In genomic region chr12:108792546-108793452, GRCm38 (mm10) we compare ENCODE assay signal across 7 mouse cellular contexts. TPM values are rescaled to one million over a fixed set of nuclear protein-coding genes. Genes with fewer than 3 reads are reported as not detected.
A peak's percentile ranks its signal among the peaks of the same experiment; 100 is the strongest.
DNase-seq lines count a peak whose midpoint lies in the region; ATAC-seq and TF ChIP-seq lines count a peak whose summit lies in the region.

TSS of gene Yy1 (plus strand) at chr12:108792973.

- H3K9me3 ChIP-seq in embryonic facial prominence, embryonic 10.5 days = no peaks in the 10 kb centered on the region
- H3K9me3 ChIP-seq in intestine, postnatal 0 days (ENCODE audit: control insufficient read depth) = no peaks in the 10 kb centered on the region
- no peaks in the 10 kb centered on the region for H3K9me3 ChIP-seq in midbrain, embryonic 12.5 days

- peak within 1 kb of the TSS; percentile 98 for H3K9ac ChIP-seq in intestine, postnatal 0 days (ENCODE audit: low read depth, low read length)
- peak within 1 kb of the TSS; percentile 90 for H3K9ac ChIP-seq in midbrain, embryonic 12.5 days (replicated peaks)

- H3K27me3 ChIP-seq in embryonic facial prominence, embryonic 10.5 days (replicated peaks; ENCODE audit: low read depth, poor library complexity, severe bottlenecking) = no peaks in the 10 kb centered on the region
- H3K27me3 ChIP-seq in intestine, postnatal 0 days (replicated peaks; ENCODE audit: control insufficient read depth, insufficient read depth, low read length) = no peaks in the 10 kb centered on the region
- H3K27me3 ChIP-seq in midbrain, embryonic 12.5 days = no peaks in the 10 kb centered on the region
- no peaks in the 10 kb centered on the region for H3K27me3 ChIP-seq in small intestine, adult 2 months (ENCODE audit: control insufficient read depth, insufficient read depth, low read length)

- peaks cover 34% of the 10 kb centered on the region for H3K4me1 ChIP-seq in embryonic facial prominence, embryonic 10.5 days
- H3K4me1 ChIP-seq in intestine, postnatal 0 days (replicated peaks; ENCODE audit: control insufficient read depth, insufficient read depth, low read length) = 0 out of 2 replicates have a peak, but pooled peaks cover 3% of the 10 kb centered on the region
- H3K4me1 ChIP-seq in midbrain, embryonic 12.5 days = peaks cover 33% of the 10 kb centered on the region
- H3K4me1 ChIP-seq in small intestine, adult 2 months (ENCODE audit: control insufficient read depth, insufficient read depth, insufficient read length, low read length) = no peaks in the 10 kb centered on the region; the same call in 1 of the 2 replicates

- H3K4me2 ChIP-seq in intestine, postnatal 0 days (replicated peaks; ENCODE audit: low read depth) = peak within 1 kb of the TSS; percentile 70
- peak within 1 kb of the TSS; percentile 82 for H3K4me2 ChIP-seq in midbrain, embryonic 12.5 days (replicated peaks)

- peak; percentile 57 for TF ChIP-seq CTCF in intestine, postnatal 0 days (IDR thresholded peaks at IDR 0.05; ENCODE audit: low read depth)
- TF ChIP-seq CTCF in small intestine, adult 2 months (IDR thresholded peaks at IDR 0.05; ENCODE audit: extremely low read depth, insufficient read length, insufficient replicate concordance, low read depth, low read length) = no peak

- WGBS in embryonic facial prominence, embryonic 10.5 days = under 1% methylated on average over 106 of the region's 127 CpGs
- WGBS in intestine, postnatal 0 days = under 1% methylated on average over 83 of the region's 127 CpGs
- WGBS in midbrain, embryonic 12.5 days = under 1% methylated on average over 106 of the region's 127 CpGs
- under 1% methylated on average over 84 of the region's 127 CpGs for WGBS in small intestine, adult 2 months

- intact Hi-C loops in left cerebral cortex, postnatal 4 days (cut with DNase I) = no loop called here

- H3K36me3 ChIP-seq in embryonic facial prominence, embryonic 10.5 days (replicated peaks) = peaks cover 23% of the 10 kb centered on the region
- H3K36me3 ChIP-seq in intestine, postnatal 0 days (ENCODE audit: control insufficient read depth, insufficient read depth) = no peaks in the 10 kb centered on the region
- H3K36me3 ChIP-seq in midbrain, embryonic 12.5 days = no peaks in the 10 kb centered on the region
- no peaks in the 10 kb centered on the region for H3K36me3 ChIP-seq in small intestine, adult 2 months (ENCODE audit: control insufficient read depth, insufficient read depth, low read length)

- DNase-seq in adrenal gland, postnatal 10 days = peak; percentile 99
- peak; percentile 99 for DNase-seq in embryonic facial prominence, embryonic 10.5 days (ENCODE audit: low spot score)
- peak; percentile 54 for DNase-seq in gonadal fat pad, adult 2 months (ENCODE audit: low read depth)
- DNase-seq in left cerebral cortex, postnatal 4 days = peak; percentile 99

- peak; percentile 93 for ATAC-seq in intestine, postnatal 0 days
- peak; percentile 92 for ATAC-seq in midbrain, embryonic 12.5 days (ENCODE audit: low FRiP score, low read depth)

- peak within 1 kb of the TSS; percentile 100 for H3K4me3 ChIP-seq in embryonic facial prominence, embryonic 10.5 days
- peak within 1 kb of the TSS; percentile 99 for H3K4me3 ChIP-seq in intestine, postnatal 0 days (ENCODE audit: low read depth, low read length)
- peak within 1 kb of the TSS; percentile 100 for H3K4me3 ChIP-seq in midbrain, embryonic 12.5 days
- peak within 1 kb of the TSS; percentile 95 for H3K4me3 ChIP-seq in small intestine, adult 2 months (ENCODE audit: low read depth, low read length)

- TF ChIP-seq POLR2A in small intestine, adult 2 months (IDR thresholded peaks at IDR 0.05; ENCODE audit: low read depth, low read length) = peak; percentile 65

- H3K27ac ChIP-seq in embryonic facial prominence, embryonic 10.5 days (replicated peaks) = peak within 1 kb of the TSS; percentile 96
- peak within 1 kb of the TSS; percentile 100 for H3K27ac ChIP-seq in intestine, postnatal 0 days (ENCODE audit: low read depth, low read length)
- peak within 1 kb of the TSS; percentile 99 for H3K27ac ChIP-seq in midbrain, embryonic 12.5 days (replicated peaks)
- H3K27ac ChIP-seq in small intestine, adult 2 months (ENCODE audit: insufficient read depth, low read depth, low read length) = peak within 1 kb of the TSS; percentile 99

RNA-seq across cellular contexts. Expression of gene Yy1, which starts in this region (rescaled TPM):
- 10 to 100 TPM; 59.8 to 66.4 TPM for total RNA-seq in adrenal gland, postnatal 10 days (2021)
- polyA plus RNA-seq in embryonic facial prominence, embryonic 10.5 days (2016; fragmentation: Nextera tagmentation; extraction: Ambion mirVana) = 14.0 and 15.0 TPM in 2 replicates
- polyA plus RNA-seq in gonadal fat pad, adult 2 months (2012; rRNA removed) = 10.4 and 16.9 TPM in 2 replicates
- polyA plus RNA-seq in intestine, postnatal 0 days (2015; fragmentation: Nextera tagmentation; extraction: Ambion mirVana) = 10.3 and 10.9 TPM in 2 replicates
- total RNA-seq in left cerebral cortex, postnatal 4 days (2021) = 10 to 100 TPM; 53.1 to 55.5 TPM
- polyA plus RNA-seq in midbrain, embryonic 12.5 days (2016; fragmentation: Nextera tagmentation; extraction: Ambion mirVana) = 18.9 and 19.5 TPM in 2 replicates
- 10.5 and 22.4 TPM in 2 replicates for polyA plus RNA-seq in small intestine, adult 2 months (2012; rRNA removed)

Comparison
In these comparisons a context has a peak if more than half of its experiments do, and no peak if none do; other contexts are left out.
1. Peak in every context shown above with its lines: DNase-seq, ATAC-seq, H3K4me3 ChIP-seq and H3K27ac ChIP-seq.